ENCODE assay signal across 17 mouse cellular contexts in genomic region chr1:36915200-36915580, GRCm38 (mm10). TPM values are rescaled to one million over a fixed set of nuclear protein-coding genes. Genes with fewer than 3 reads are reported as not detected.
DNase-seq lines count a peak whose midpoint lies in the region; ATAC-seq and TF ChIP-seq lines count a peak whose summit lies in the region.
"Had no signal": no experiment of that assay in that cellular context is flagged by ENCODE, and none has a peak within 500 bp of the region (broad histone marks: within the 10 kb centered on the region; RNA-seq: fewer than 3 reads in every experiment).

No protein-coding gene starts in this region.

- TF ChIP-seq CTCF in gastrocnemius, adult 2 months (IDR thresholded peaks at IDR 0.05) = no peak
- TF ChIP-seq CTCF in liver, postnatal 0 days (IDR thresholded peaks at IDR 0.05; ENCODE audit: low read depth) = no peak

- no peaks in the 10 kb centered on the region for H3K27me3 ChIP-seq in liver, embryonic 12.5 days (replicated peaks)
- no peaks in the 10 kb centered on the region for H3K27me3 ChIP-seq in liver, embryonic 11.5 days (replicated peaks; ENCODE audit: control insufficient read depth, insufficient read depth, low read length)
- H3K27me3 ChIP-seq in liver, postnatal 0 days (ENCODE audit: insufficient read depth, low read length) = no peaks in the 10 kb centered on the region
- H3K27me3 ChIP-seq: heart, embryonic 12.5 days; hindbrain, embryonic 12.5 days; intestine, embryonic 15.5 days had no signal

- no peak for ATAC-seq in liver, embryonic 12.5 days
- ATAC-seq in liver, embryonic 11.5 days (replicated peaks; ENCODE audit: low FRiP score) = no peak
- no peak for ATAC-seq in liver, postnatal 0 days

- H3K9me3 ChIP-seq in liver, embryonic 12.5 days (replicated peaks) = no peaks in the 10 kb centered on the region
- no peaks in the 10 kb centered on the region for H3K9me3 ChIP-seq in liver, embryonic 11.5 days (ENCODE audit: control insufficient read depth, low read length)
- H3K9me3 ChIP-seq in liver, postnatal 0 days (ENCODE audit: low read length) = no peaks in the 10 kb centered on the region
- H3K9me3 ChIP-seq: heart, embryonic 12.5 days; hindbrain, embryonic 12.5 days; intestine, embryonic 15.5 days had no signal

- no peak for DNase-seq in gastrocnemius, adult 2 months
- DNase-seq in gastrocnemius, postnatal 14 days = no peak
- no peak for DNase-seq in liver, embryonic 11.5 days (ENCODE audit: low spot score)
- DNase-seq in CD4-positive, CD25-positive, alpha-beta regulatory T cell, adult 2 months (ENCODE audit: low read depth, low spot score) = peak; percentile 67
- DNase-seq in liver, postnatal 0 days = no peak
- no peak for DNase-seq in left cerebral cortex, postnatal 25 days (ENCODE audit: low spot score in 2 of 2)
- DNase-seq in cerebellum, postnatal 4 days (ENCODE audit: low spot score in 2 of 2) = no peak
- DNase-seq: cerebellum, adult 2 months; gastrocnemius, postnatal 25 days; lung, adult 2 months; midbrain, embryonic 14.5 days; retina, postnatal 1 day had no signal

- H3K4me1 ChIP-seq in liver, embryonic 12.5 days = peaks cover 91% of the 10 kb centered on the region
- H3K4me1 ChIP-seq in liver, embryonic 11.5 days (replicated peaks; ENCODE audit: control insufficient read depth, insufficient read depth, low read length) = peaks cover 62% of the 10 kb centered on the region
- H3K4me1 ChIP-seq in liver, postnatal 0 days (ENCODE audit: insufficient read depth) = peaks cover 79% of the 10 kb centered on the region

- H3K27ac ChIP-seq in gastrocnemius, adult 2 months = peak overlapping the region; percentile 72
- H3K27ac ChIP-seq in liver, embryonic 12.5 days = peak overlapping the region; percentile 100
- no peak overlapping the region for H3K27ac ChIP-seq in liver, embryonic 11.5 days (ENCODE audit: low read depth, low read length)
- peak overlapping the region; percentile 46; the same call in 1 of the 2 replicates for H3K27ac ChIP-seq in liver, postnatal 0 days (ENCODE audit: low read depth)
- H3K27ac ChIP-seq: hindbrain, embryonic 12.5 days; intestine, embryonic 15.5 days; layer of hippocampus, adult 2 months had no signal

- H3K4me3 ChIP-seq in gastrocnemius, adult 2 months = no peak overlapping the region
- no peak overlapping the region for H3K4me3 ChIP-seq in liver, embryonic 12.5 days
- H3K4me3 ChIP-seq in liver, embryonic 11.5 days (ENCODE audit: low read depth, low read length) = no peak overlapping the region
- no peak overlapping the region for H3K4me3 ChIP-seq in liver, postnatal 0 days (ENCODE audit: low read depth, low read length)
- H3K4me3 ChIP-seq: heart, embryonic 12.5 days; hindbrain, embryonic 12.5 days; intestine, embryonic 15.5 days; layer of hippocampus, adult 2 months had no signal

- H3K36me3 ChIP-seq in liver, embryonic 12.5 days = peaks cover 13% of the 10 kb centered on the region
- no peaks in the 10 kb centered on the region for H3K36me3 ChIP-seq in liver, embryonic 11.5 days (ENCODE audit: control insufficient read depth, insufficient read depth, low read length)
- H3K36me3 ChIP-seq in liver, postnatal 0 days (replicated peaks; ENCODE audit: insufficient read depth, low read length) = 0 out of 2 replicates have a peak, but pooled peaks cover 2% of the 10 kb centered on the region
- H3K36me3 ChIP-seq: heart, embryonic 12.5 days; hindbrain, embryonic 12.5 days; intestine, embryonic 15.5 days had no signal

- peak overlapping the region; percentile 52 for H3K9ac ChIP-seq in liver, embryonic 12.5 days
- no peak overlapping the region for H3K9ac ChIP-seq in liver, embryonic 11.5 days (ENCODE audit: low read depth, low read length)
- no peak overlapping the region for H3K9ac ChIP-seq in liver, postnatal 0 days (replicated peaks)
- H3K9ac ChIP-seq: heart, embryonic 12.5 days; hindbrain, embryonic 12.5 days; intestine, embryonic 15.5 days had no signal

- H3K4me2 ChIP-seq in liver, embryonic 12.5 days = 0 out of 2 replicates have a peak overlapping the region, but pooled peaks have one; percentile 3
- H3K4me2 ChIP-seq in liver, embryonic 11.5 days = no peak overlapping the region
- H3K4me2 ChIP-seq in liver, postnatal 0 days (ENCODE audit: low read depth, low read length) = no peak overlapping the region; the same call in 1 of the 2 replicates
- H3K4me2 ChIP-seq: heart, embryonic 12.5 days; hindbrain, embryonic 12.5 days; intestine, embryonic 15.5 days had no signal

- no peak for TF ChIP-seq EP300 in liver, postnatal 0 days (IDR thresholded peaks at IDR 0.05; ENCODE audit: low read depth)

- WGBS in liver, embryonic 12.5 days (ENCODE audit: insufficient replicate concordance) = 72% methylated on average over 5 of the region's 5 CpGs
- WGBS in liver, embryonic 11.5 days = 79% methylated on average over 5 of the region's 5 CpGs
- 67% methylated on average over 5 of the region's 5 CpGs for WGBS in liver, postnatal 0 days (ENCODE audit: insufficient replicate concordance)

- intact Hi-C loops in gastrocnemius, adult 2 months (cut with DNase I) = no loop called here
- intact Hi-C loops in gastrocnemius, postnatal 14 days (cut with DNase I; ENCODE audit: low total_unique reads) = no loop called here
- intact Hi-C loops in left cerebral cortex, postnatal 25 days (cut with DNase I) = no loop called here

RNA-seq across cellular contexts. Expression of gene Tmem131, which starts 28.3 kb away (rescaled TPM):
- total RNA-seq in gastrocnemius, adult 2 months (2021) = 10 to 100 TPM; 24.1 to 37.5 TPM
- total RNA-seq in gastrocnemius, postnatal 14 days (2021) = 10 to 100 TPM; 25.2 to 30.5 TPM
- polyA plus RNA-seq in liver, embryonic 12.5 days (2016; fragmentation: Nextera tagmentation; extraction: Ambion mirVana) = 14.9 and 15.4 TPM in 2 replicates
- polyA plus RNA-seq in liver, embryonic 11.5 days (2014; fragmentation: Nextera tagmentation; extraction: Ambion mirVana) = 19.1 and 19.8 TPM in 2 replicates
- polyA plus RNA-seq in liver, postnatal 0 days (2015; fragmentation: Nextera tagmentation; extraction: Ambion mirVana) = 4.8 and 6.1 TPM in 2 replicates
- 10 to 100 TPM; 53.4 to 55.8 TPM for total RNA-seq in left cerebral cortex, postnatal 25 days (2021)
